Mouse (Mus musculus) midbrain, postnatal 0 days (tissue): Measurements from ENCODE around the gene Tefm. TPM values are rescaled to one million over a fixed set of nuclear protein-coding genes. Genes with fewer than 3 reads are reported as not detected.
"Not testable (repeated sequence)": the region's sequence is repeated elsewhere in the genome, so short reads cannot be mapped to it uniquely, and the experiment has no call there.

ENCODE experiments used
- ATAC-seq: fragments of 200-750 bp; cut with Nextera tagmentation; 2 replicates; pipeline ENCODE4 v1.8.0; 2017; ENCODE audit warnings: moderate number of reproducible peaks, mild to moderate bottlenecking, moderate TSS enrichment, moderate library complexity; ENCODE audit not compliant: low FRiP score
- DNase-seq: peaks from one replicate; pipeline ENCODE4 v3.0.0-alpha.2; 2015; ENCODE audit warnings: low spot score
- H3K27ac ChIP-seq: fragments of 300-500 bp; sonication (generic); 2 replicates; pipeline ENCODE4 v1.5.1; 2014; ENCODE audit warnings: low read depth, mild to moderate bottlenecking, low read length, mixed read lengths
- H3K27me3 ChIP-seq: fragments of 300-500 bp; sonication (generic); 2 replicates; pipeline ENCODE4 v1.6.1; 2014; ENCODE audit warnings: low read length, control low read depth, mixed read lengths; ENCODE audit not compliant: insufficient read depth
- H3K36me3 ChIP-seq: fragments of 300-500 bp; sonication (generic); 2 replicates; pipeline ENCODE4 v1.6.1; 2014; ENCODE audit warnings: low read length, control low read depth, mixed read lengths; ENCODE audit not compliant: insufficient read depth
- H3K4me1 ChIP-seq: fragments of 300-500 bp; sonication (generic); 2 replicates; pipeline ENCODE4 v1.6.1; 2014; ENCODE audit warnings: mild to moderate bottlenecking, control low read depth, antibody characterized with exemption, low read length, mixed read lengths; ENCODE audit not compliant: insufficient read depth
- H3K4me2 ChIP-seq: fragments of 300-500 bp; sonication (generic); 2 replicates; pipeline ENCODE4 v1.6.1; 2014; ENCODE audit warnings: low read depth, mild to moderate bottlenecking, low read length, mixed read lengths; ENCODE audit not compliant: poor library complexity, severe bottlenecking
- H3K4me3 ChIP-seq: fragments of 300-500 bp; sonication (generic); 2 replicates; pipeline ENCODE4 v1.5.1; 2014; ENCODE audit warnings: low read depth, mild to moderate bottlenecking, low read length, moderate library complexity
- H3K9ac ChIP-seq: fragments of 300-500 bp; sonication (generic); replicated peaks from 2 replicates; pipeline ENCODE4 v1.6.1; 2014; ENCODE audit warnings: mild to moderate bottlenecking, low read length, moderate library complexity, mixed read lengths; ENCODE audit not compliant: poor library complexity, severe bottlenecking
- H3K9me3 ChIP-seq: fragments of 300-500 bp; sonication (generic); 2 replicates; pipeline ENCODE4 v1.6.1; 2016; ENCODE audit warnings: low read length, control low read depth
- CTCF ChIP-seq: IDR thresholded peaks from 2 replicates; pipeline ENCODE4 v1.5.1; 2016; ENCODE audit warnings: antibody characterized with exemption, mild to moderate bottlenecking
- WGBS: fragments of 180-500 bp; shearing (Covaris S2); extraction: QIAGEN DNeasy Blood & Tissue Kit; methylation state at CpG from one replicate; pipeline ENCODE4 v1.1.7; 2014; 5-methylcytosine and 5-hydroxymethylcytosine counted together
- polyA plus RNA-seq: library from polyadenylated mRNA; unstranded; fragments of >200 nt; fragmentation: Nextera tagmentation; extraction: Ambion mirVana; gene quantifications from 2 replicates; pipeline ENCODE4 v1.2.1, GENCODE M21; 2015
- total RNA-seq: library from RNA; depleted of rRNA; stranded (reverse); fragments of >200 nt; gene quantifications from 2 replicates; pipeline ENCODE4 v1.2.3, GENCODE M21; 2014

Gene Tefm
- total and polyA plus RNA-seq, 2 experiments from 2014 or later: 9.5 to 18.5 TPM

DNA sequence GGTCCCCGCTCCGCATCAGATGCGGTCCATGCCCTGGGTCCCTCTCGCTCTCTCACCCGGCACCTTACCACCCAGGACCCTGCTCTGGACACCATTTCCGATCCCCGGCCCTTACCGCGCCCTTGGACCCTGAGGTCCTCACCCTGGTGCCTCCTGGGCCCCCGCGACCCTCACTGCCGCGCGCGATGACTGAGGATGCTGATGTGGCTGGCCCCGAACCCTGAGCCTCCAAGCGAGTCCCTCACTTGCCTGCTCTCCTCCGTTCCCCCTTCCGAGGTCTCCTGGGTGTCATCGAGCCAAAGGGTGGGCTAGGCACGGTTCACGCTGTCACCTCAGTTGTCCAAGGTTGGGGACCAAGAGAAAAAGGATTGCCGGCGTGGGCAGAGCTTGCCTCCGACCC is 12.5 kb upstream of the Tefm start:
- no peak for DNase-seq
- 26% methylated on average over 25 of the region's 25 CpGs for WGBS
- peak overlapping the region; percentile 55 for H3K9ac ChIP-seq
- peak overlapping the region; percentile 46 for H3K4me3 ChIP-seq
- peak overlapping the region; percentile 73 for H3K4me2 ChIP-seq
- no peaks in the 10 kb centered on the region for H3K9me3 ChIP-seq
- no peak overlapping the region for H3K27ac ChIP-seq
- ATAC-seq: no peak
- no peak for TF ChIP-seq CTCF
- H3K27me3 ChIP-seq: peaks cover 23% of the 10 kb centered on the region
- H3K36me3 ChIP-seq: no peaks in the 10 kb centered on the region
- H3K4me1 ChIP-seq: peaks cover 2% of the 10 kb centered on the region; the same call in 1 of the 2 replicates

DNA sequence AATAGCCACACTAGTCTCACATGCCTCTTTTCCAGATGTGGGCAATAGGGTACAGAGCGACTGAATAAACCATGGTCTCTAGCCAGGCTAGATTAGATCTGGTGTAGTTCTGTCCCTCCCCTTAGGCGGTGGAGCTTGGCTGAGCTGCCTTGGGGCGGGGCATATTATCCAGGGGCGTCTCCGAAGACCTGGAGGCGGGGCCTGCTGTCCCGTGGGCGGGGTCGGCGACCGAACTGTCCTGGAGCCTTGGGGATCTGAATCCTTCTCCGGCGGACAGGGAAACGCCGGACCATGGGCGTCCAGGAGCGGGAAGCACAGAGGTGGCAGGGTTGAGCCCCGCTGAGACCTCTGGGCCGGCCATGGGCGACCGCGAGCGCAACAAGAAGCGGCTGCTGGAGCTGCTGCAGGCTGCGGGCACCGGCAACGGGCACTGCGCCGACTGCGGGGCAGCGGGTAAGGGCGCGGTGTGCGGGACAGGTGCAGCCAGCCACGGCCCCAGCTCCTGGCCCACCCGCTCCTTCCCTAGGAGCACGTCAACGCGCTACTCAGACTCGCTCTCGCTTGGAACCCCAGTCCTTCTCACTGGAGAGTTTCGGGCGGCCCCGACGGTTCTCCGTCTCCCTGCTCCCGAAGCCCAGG is 12.0 kb upstream of the Tefm start, which contains the start of gene Adap2:
Gene Adap2, plus strand, starts transcription at position 249 of the 639 bp plus-strand sequence.
- peak within 1 kb of the TSS; percentile 73 for H3K4me2 ChIP-seq
- ATAC-seq (no peak), DNase-seq (peak; percentile 53)
- no peak for TF ChIP-seq CTCF
- 2% methylated on average over 43 of the region's 47 CpGs for WGBS
- H3K4me1 ChIP-seq: peaks cover 2% of the 10 kb centered on the region; the same call in 1 of the 2 replicates
- H3K36me3 ChIP-seq: no peaks in the 10 kb centered on the region
- peak within 1 kb of the TSS; percentile 55 for H3K9ac ChIP-seq
- H3K4me3 ChIP-seq: peak within 1 kb of the TSS; percentile 46
- peaks cover 23% of the 10 kb centered on the region for H3K27me3 ChIP-seq
- H3K9me3 ChIP-seq: no peaks in the 10 kb centered on the region
- no peak within 1 kb of the TSS for H3K27ac ChIP-seq

DNA sequence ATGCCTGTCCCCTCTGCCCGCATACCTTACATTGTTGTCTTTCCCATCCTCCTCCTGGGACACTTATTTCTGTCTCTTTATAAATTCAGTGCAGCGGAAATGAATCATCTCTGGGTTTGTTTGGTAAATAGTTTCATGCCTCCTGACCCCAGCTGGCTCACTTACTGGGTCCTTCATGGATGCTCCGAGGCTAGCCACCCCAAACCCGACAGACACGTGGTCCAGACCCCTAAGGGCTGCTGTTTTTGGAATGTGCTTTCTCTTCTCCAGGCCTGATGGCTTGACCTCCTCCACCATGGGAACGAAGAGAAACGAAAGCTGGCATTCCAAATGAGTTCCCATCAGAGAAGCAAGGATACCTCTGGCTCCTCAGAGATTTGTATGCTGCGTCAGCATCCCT is 10.4 kb upstream of the Tefm start:
- H3K27me3 ChIP-seq: peaks cover 23% of the 10 kb centered on the region
- DNase-seq: no peak
- H3K4me2 ChIP-seq: no peak overlapping the region

DNA sequence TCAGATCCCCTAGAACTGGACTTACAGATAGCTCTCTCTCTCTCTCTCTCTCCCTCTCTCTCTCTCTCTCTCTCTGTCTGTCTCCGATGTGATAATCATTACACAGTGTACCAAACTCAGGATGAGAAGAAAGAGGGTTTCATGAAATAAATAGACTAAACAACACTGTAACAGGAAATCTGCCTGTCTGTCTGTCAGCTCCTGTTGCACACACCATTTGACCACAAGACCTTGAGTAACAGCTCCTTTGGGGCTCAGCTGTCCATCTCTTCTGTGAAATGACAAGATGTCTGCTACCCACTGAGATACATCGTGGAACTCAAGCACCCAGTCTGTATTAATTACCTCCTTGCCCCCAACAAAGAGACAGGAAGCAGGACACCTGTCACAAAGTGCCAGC is 9.6 kb upstream of the Tefm start:
- H3K9ac ChIP-seq: no peak overlapping the region
- H3K36me3 ChIP-seq: no peaks in the 10 kb centered on the region
- no peak for DNase-seq
- H3K4me2 ChIP-seq: no peak overlapping the region
- H3K4me1 ChIP-seq: peaks cover 2% of the 10 kb centered on the region; the same call in 1 of the 2 replicates
- no peaks in the 10 kb centered on the region for H3K9me3 ChIP-seq
- WGBS: 63% methylated on average over 2 of the region's 2 CpGs
- no peak overlapping the region for H3K4me3 ChIP-seq
- peaks cover 23% of the 10 kb centered on the region for H3K27me3 ChIP-seq
- no peak overlapping the region for H3K27ac ChIP-seq
- no peak for TF ChIP-seq CTCF
- no peak for ATAC-seq

More for the DNA sequence above, 10.4 kb upstream of the Tefm start:
- Histone ChIP-seq H3K4me1 (peaks cover 2% of the 10 kb centered on the region; the same call in 1 of the 2 replicates), H3K9me3 (no peaks in the 10 kb centered on the region), H3K36me3 (no peaks in the 10 kb centered on the region), H3K9ac (no peak overlapping the region), H3K27ac (no peak overlapping the region), H3K4me3 (no peak overlapping the region)
- WGBS: 81% methylated on average over 8 of the region's 8 CpGs
- no peak for ATAC-seq
- TF ChIP-seq CTCF: no peak

DNA sequence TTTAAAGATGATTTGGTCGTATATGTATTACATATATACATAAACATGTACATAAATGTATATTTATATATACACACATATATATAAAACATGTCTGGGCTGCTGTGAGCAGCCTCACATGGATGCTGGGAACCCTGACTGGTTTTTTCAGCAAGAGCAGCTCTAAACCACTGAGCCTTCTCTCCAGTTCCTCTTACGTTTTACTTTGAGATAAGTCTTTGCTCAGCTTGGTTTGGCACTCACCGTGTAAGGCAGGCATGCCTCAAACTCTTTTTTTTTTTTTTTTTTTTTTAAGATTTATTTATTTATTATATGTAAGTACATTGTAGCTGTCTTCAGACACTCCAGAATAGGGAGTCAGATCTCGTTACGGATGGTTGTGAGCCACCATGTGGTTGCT is 8.6 kb upstream of the Tefm start:
- H3K36me3 ChIP-seq: no peaks in the 10 kb centered on the region
- no peak overlapping the region for H3K4me3 ChIP-seq
- H3K4me1 ChIP-seq: peaks cover 2% of the 10 kb centered on the region; the same call in 1 of the 2 replicates
- DNase-seq (no peak), ATAC-seq (no peak)
- no peak overlapping the region for H3K27ac ChIP-seq
- H3K27me3 ChIP-seq: peaks cover 23% of the 10 kb centered on the region
- H3K9ac ChIP-seq: no peak overlapping the region
- H3K9me3 ChIP-seq: no peaks in the 10 kb centered on the region
- 83% methylated on average over 5 of the region's 5 CpGs for WGBS
- TF ChIP-seq CTCF: no peak
- no peak overlapping the region for H3K4me2 ChIP-seq

DNA sequence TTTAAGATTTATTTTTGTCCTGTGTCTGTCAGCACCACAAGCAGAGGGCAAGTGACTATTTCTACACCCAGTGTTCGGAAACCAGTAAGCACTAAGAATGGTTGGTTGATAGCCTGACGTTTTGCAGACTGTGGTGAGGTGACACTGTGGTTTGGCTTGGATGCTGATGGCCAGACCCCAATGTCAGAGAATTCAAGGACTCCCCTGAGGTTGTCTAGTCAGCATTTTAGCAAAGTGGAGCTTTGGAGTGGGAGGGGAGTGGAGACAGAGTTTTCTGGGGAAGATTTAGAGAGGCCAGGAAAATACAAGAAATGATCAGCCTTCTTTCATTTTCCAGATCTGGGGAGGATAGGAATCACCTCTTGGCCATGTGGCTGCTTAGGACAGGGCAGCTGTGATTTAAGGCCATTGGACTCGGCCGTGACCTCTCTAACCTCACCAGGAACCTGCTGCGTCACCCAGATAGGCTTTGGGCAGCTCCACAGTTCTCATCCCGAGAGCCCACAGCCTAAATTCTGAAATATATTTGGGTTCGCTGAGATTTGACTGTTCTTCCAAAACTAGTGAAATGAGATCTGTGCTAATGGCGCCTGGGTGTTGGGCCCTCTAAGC is 7.5 kb upstream of the Tefm start:
- H3K4me2 ChIP-seq: no peak overlapping the region
- no peak overlapping the region for H3K4me3 ChIP-seq
- H3K27ac ChIP-seq: no peak overlapping the region
- H3K9me3 ChIP-seq: no peaks in the 10 kb centered on the region
- H3K36me3 ChIP-seq: no peaks in the 10 kb centered on the region
- H3K4me1 ChIP-seq: peaks cover 2% of the 10 kb centered on the region; the same call in 1 of the 2 replicates
- H3K27me3 ChIP-seq: peaks cover 16% of the 10 kb centered on the region
- no peak for TF ChIP-seq CTCF
- H3K9ac ChIP-seq: no peak overlapping the region
- no peak for ATAC-seq
- WGBS: 87% methylated on average over 8 of the region's 8 CpGs
- DNase-seq: no peak

DNA sequence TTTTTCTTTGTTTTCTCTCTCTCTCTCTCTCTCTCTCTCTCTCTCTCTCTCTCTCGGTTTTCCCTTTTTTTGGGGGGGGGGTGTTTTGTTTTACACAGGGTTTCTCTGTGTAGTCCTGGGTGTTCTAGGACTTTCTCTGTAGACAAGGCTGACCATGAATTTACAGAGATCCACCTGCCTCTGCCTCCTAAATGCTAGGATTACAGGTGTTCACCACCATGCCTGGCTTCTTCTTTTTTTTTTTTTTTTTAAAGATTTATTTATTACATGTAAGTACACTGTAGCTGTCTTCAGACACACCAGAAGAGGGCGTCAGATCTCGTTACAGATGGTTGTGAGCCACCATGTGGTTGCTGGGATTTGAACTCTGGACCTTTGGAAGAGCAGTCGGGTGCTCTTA is 7.0 kb upstream of the Tefm start:
- not testable (repeated sequence) for H3K27ac ChIP-seq, H3K9ac ChIP-seq, H3K4me3 ChIP-seq, H3K9me3 ChIP-seq, DNase-seq, H3K4me1 ChIP-seq, H3K36me3 ChIP-seq, H3K4me2 ChIP-seq, ATAC-seq
- H3K27me3 ChIP-seq: peaks cover 10% of the 10 kb centered on the region; the same call in 1 of the 2 replicates
- WGBS: 62% methylated on average over 1 of the region's 4 CpGs
